Mouse (Mus musculus) MEL (cell line): ENCODE results near the gene Hyal4.

Experiments used
- CHD1 ChIP-seq: IDR thresholded peaks from 2 replicates; pipeline ENCODE4 v1.6.1; 2012; ENCODE audit warnings: low read depth, mild to moderate bottlenecking, inconsistent platforms, low read length, improper control_type of control experiment
- CHD2 ChIP-seq: IDR thresholded peaks from 2 replicates; pipeline ENCODE4 v1.6.1; 2011; ENCODE audit warnings: low read length, improper control_type of control experiment
- CTCF ChIP-seq, 3 experiments: IDR thresholded peaks in 2 of 3; conservative IDR thresholded peaks in 1 of 3; 2 replicates each; pipeline ENCODE4 v1.5.1; 2011 to 2012; ENCODE audit warnings: low read length in 3 of 3, low read depth in 2 of 3, mild to moderate bottlenecking in 2 of 3, improper control_type of control experiment in 1 of 3, inconsistent platforms in 1 of 3, mixed read lengths in 1 of 3, moderate library complexity in 1 of 3; ENCODE audit not compliant: control insufficient read depth in 1 of 3, insufficient read depth in 1 of 3, poor library complexity in 1 of 3, severe bottlenecking in 1 of 3
- EP300 ChIP-seq, 2 experiments: IDR thresholded peaks; 2 replicates each; pipeline ENCODE4 v1.6.1; 2011; ENCODE audit warnings: improper control_type of control experiment in 2 of 2, low read length in 2 of 2, low read depth in 1 of 2, mild to moderate bottlenecking in 1 of 2
- GATA1 ChIP-seq: IDR thresholded peaks from 2 replicates; pipeline ENCODE4 v1.6.1; 2011; ENCODE audit warnings: low read depth, low read length, improper control_type of control experiment
- HCFC1 ChIP-seq: IDR thresholded peaks from 2 replicates; pipeline ENCODE4 v1.6.1; 2012; ENCODE audit warnings: low read depth, mild to moderate bottlenecking, inconsistent platforms, low read length, improper control_type of control experiment, moderate library complexity
- MAX ChIP-seq: IDR thresholded peaks from 2 replicates; pipeline ENCODE4 v1.6.1; 2011; ENCODE audit warnings: low read length, improper control_type of control experiment
- POLR2A ChIP-seq, 2 experiments: IDR thresholded peaks; 2 replicates each; pipeline ENCODE4 v1.6.1; 2011 to 2012; ENCODE audit warnings: low read length in 2 of 2, mild to moderate bottlenecking in 2 of 2, control low read depth in 1 of 2, improper control_type of control experiment in 1 of 2, low read depth in 1 of 2, moderate library complexity in 1 of 2; ENCODE audit not compliant: control insufficient read depth in 1 of 2, insufficient read depth in 1 of 2, poor library complexity in 1 of 2
- SMC3 ChIP-seq: IDR thresholded peaks from 2 replicates; pipeline ENCODE4 v1.6.1; 2011; ENCODE audit warnings: low read depth, low read length, improper control_type of control experiment
- USF1 ChIP-seq: IDR thresholded peaks from 2 replicates; pipeline ENCODE4 v1.6.1; 2014; ENCODE audit warnings: low read depth, mild to moderate bottlenecking, inconsistent platforms, low read length, improper control_type of control experiment, moderate library complexity
- ZKSCAN1 ChIP-seq: IDR thresholded peaks from 2 replicates; pipeline ENCODE4 v1.6.1; 2012; ENCODE audit warnings: low read depth, mild to moderate bottlenecking, inconsistent platforms, low read length, improper control_type of control experiment, moderate library complexity

GRCm38 (mm10) chr6:24707090-24707489, 41.0 kb upstream of the Hyal4 start:
- TF ChIP-seq EP300 (IDR thresholded peaks at IDR 0.05; ENCODE audit: low read depth in 1 of 2, low read length in 2 of 2) (no peak), ZKSCAN1 (no peak), CTCF (IDR thresholded peaks at IDR 0.05 in 2 of 3, conservative IDR thresholded peaks at IDR 0.05 in 1 of 3; ENCODE audit: control insufficient read depth in 1 of 3, insufficient read depth in 1 of 3, low read depth in 2 of 3, low read length in 3 of 3, poor library complexity in 1 of 3, severe bottlenecking in 1 of 3) (no peak), MAX (no peak), CHD2 (no peak), GATA1 (no peak), SMC3 (no peak), HCFC1 (no peak), POLR2A (IDR thresholded peaks at IDR 0.05; ENCODE audit: control insufficient read depth in 1 of 2, insufficient read depth in 1 of 2, low read depth in 1 of 2, low read length in 2 of 2, poor library complexity in 1 of 2) (no peak), USF1 (no peak), CHD1 (no peak)
